Mouse (Mus musculus): ENCODE results near the gene Trak1. TPM values are rescaled to one million over a fixed set of nuclear protein-coding genes. Genes with fewer than 3 reads are reported as not detected.

The Trak1 gene
- polyA plus RNA-seq, 1 experiment from 2014 or later, result 53.6 TPM

- peak; percentile 79 for ATAC-seq (ENCODE audit: low FRiP score, low TSS enrichment)
- Histone ChIP-seq H3K36me3 (ENCODE audit: control insufficient read depth, insufficient read depth, low read length) (peaks cover 9% of the 10 kb centered on the region; the same call in 1 of the 2 replicates), H3K4me1 (ENCODE audit: control insufficient read depth, insufficient read depth, low read length) (peaks cover 20% of the 10 kb centered on the region), H3K9me3 (ENCODE audit: control insufficient read depth, low read length) (no peaks in the 10 kb centered on the region), H3K4me2 (ENCODE audit: low read length) (peak overlapping the region; percentile 34), H3K4me3 (replicated peaks; ENCODE audit: low read depth, low read length) (no peak overlapping the region), H3K9ac (replicated peaks; ENCODE audit: low read length) (peak overlapping the region; percentile 31; the same call in 1 of the 2 replicates), H3K27me3 (ENCODE audit: control insufficient read depth, insufficient read depth, low read length) (no peaks in the 10 kb centered on the region), H3K27ac (replicated peaks; ENCODE audit: low read depth, low read length) (peak overlapping the region; percentile 90)
- DNase-seq, result peak; percentile 76
- 5% methylated on average over 11 of the region's 12 CpGs for WGBS
Observed at GRCm38 (mm10) chr9:121360327-121360954, 63.1 kb downstream of the Trak1 start.

- no peaks in the 10 kb centered on the region for H3K27me3 ChIP-seq (ENCODE audit: control insufficient read depth, insufficient read depth, low read length)
- no peak overlapping the region for H3K4me3 ChIP-seq (replicated peaks; ENCODE audit: low read depth, low read length)
- ATAC-seq (ENCODE audit: low FRiP score, low TSS enrichment), result peak; percentile 21
- peaks cover 9% of the 10 kb centered on the region; the same call in 1 of the 2 replicates for H3K36me3 ChIP-seq (ENCODE audit: control insufficient read depth, insufficient read depth, low read length)
- peak overlapping the region; percentile 90 for H3K27ac ChIP-seq (replicated peaks; ENCODE audit: low read depth, low read length)
- DNase-seq, result peak; percentile 60
- peak overlapping the region; percentile 34 for H3K4me2 ChIP-seq (ENCODE audit: low read length)
- WGBS, result 33% methylated on average over 9 of the region's 9 CpGs
- H3K9me3 ChIP-seq (ENCODE audit: control insufficient read depth, low read length), result no peaks in the 10 kb centered on the region
- H3K9ac ChIP-seq (replicated peaks; ENCODE audit: low read length), result peak overlapping the region; percentile 31; the same call in 1 of the 2 replicates
- peaks cover 21% of the 10 kb centered on the region for H3K4me1 ChIP-seq (ENCODE audit: control insufficient read depth, insufficient read depth, low read length)
Observed at GRCm38 (mm10) chr9:121361010-121361409, 63.7 kb downstream of the Trak1 start.

- H3K27ac ChIP-seq (replicated peaks; ENCODE audit: low read depth, low read length), result no peak overlapping the region
- H3K4me2 ChIP-seq (ENCODE audit: low read length), result no peak overlapping the region
- no peak overlapping the region for H3K9ac ChIP-seq (replicated peaks; ENCODE audit: low read length)
- no peak for DNase-seq
- H3K4me1 ChIP-seq (ENCODE audit: control insufficient read depth, insufficient read depth, low read length), result peaks cover 31% of the 10 kb centered on the region
- H3K27me3 ChIP-seq (ENCODE audit: control insufficient read depth, insufficient read depth, low read length), result no peaks in the 10 kb centered on the region
- WGBS, result 74% methylated on average over 19 of the region's 19 CpGs
- no peak overlapping the region for H3K4me3 ChIP-seq (replicated peaks; ENCODE audit: low read depth, low read length)
- H3K36me3 ChIP-seq (ENCODE audit: control insufficient read depth, insufficient read depth, low read length), result peaks cover 9% of the 10 kb centered on the region; the same call in 1 of the 2 replicates
- no peaks in the 10 kb centered on the region for H3K9me3 ChIP-seq (ENCODE audit: control insufficient read depth, low read length)
- no peak for ATAC-seq (ENCODE audit: low FRiP score, low TSS enrichment)
Observed at GRCm38 (mm10) chr9:121363932-121364331, 66.6 kb downstream of the Trak1 start.

DNA sequence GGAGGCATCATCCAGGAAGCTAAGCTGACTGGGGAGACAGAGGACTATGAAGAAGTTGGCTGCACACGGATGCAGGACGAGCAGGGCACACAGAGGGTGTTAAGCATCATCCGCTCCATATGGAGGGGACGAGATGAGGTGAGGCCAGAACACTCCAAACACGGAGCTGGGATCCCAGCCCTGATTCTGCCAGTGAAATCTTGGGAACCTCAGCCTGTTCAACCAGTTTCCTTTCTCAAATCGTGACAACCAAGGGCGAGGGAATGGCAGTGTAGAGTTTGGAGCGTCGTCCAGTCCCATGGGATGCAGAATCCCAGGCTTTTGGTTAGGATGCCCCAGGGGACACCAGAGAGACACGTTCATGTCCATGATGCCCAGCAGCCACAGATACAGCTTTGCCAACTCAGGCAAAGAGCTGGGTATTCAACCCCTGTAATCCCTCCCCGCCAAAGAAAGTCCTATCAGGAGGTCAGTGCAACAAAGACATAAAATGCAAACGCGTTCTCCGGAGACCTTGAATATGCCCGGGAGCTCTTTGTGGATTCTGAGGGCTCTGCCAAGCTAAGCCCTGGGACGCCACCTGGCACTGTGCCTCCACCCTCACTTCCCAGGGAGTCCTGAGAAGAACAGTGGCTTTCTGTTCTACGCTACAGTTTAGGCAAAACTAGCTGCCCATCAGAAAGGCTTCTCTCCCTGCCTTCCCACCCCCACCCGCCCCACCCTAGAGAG, 69.0 kb downstream of the Trak1 start:
- WGBS, result 43% methylated on average over 18 of the region's 18 CpGs
- Histone ChIP-seq H3K4me3 (replicated peaks; ENCODE audit: low read depth, low read length) (no peak overlapping the region; the same call in 1 of the 2 replicates), H3K9ac (replicated peaks; ENCODE audit: low read length) (no peak overlapping the region; the same call in 1 of the 2 replicates), H3K4me2 (ENCODE audit: low read length) (peak overlapping the region; percentile 35), H3K4me1 (ENCODE audit: control insufficient read depth, insufficient read depth, low read length) (peaks cover 28% of the 10 kb centered on the region), H3K9me3 (ENCODE audit: control insufficient read depth, low read length) (no peaks in the 10 kb centered on the region), H3K36me3 (ENCODE audit: control insufficient read depth, insufficient read depth, low read length) (peaks cover 9% of the 10 kb centered on the region; the same call in 1 of the 2 replicates), H3K27ac (replicated peaks; ENCODE audit: low read depth, low read length) (peak overlapping the region; percentile 81), H3K27me3 (ENCODE audit: control insufficient read depth, insufficient read depth, low read length) (no peaks in the 10 kb centered on the region)
- DNase-seq (peak; percentile 80), ATAC-seq (ENCODE audit: low FRiP score, low TSS enrichment) (peak; percentile 55)

GRCm38 (mm10) chr9:121366864-121367245, 69.6 kb downstream of the Trak1 start:
- WGBS, result 60% methylated on average over 12 of the region's 12 CpGs
- Histone ChIP-seq H3K27ac (replicated peaks; ENCODE audit: low read depth, low read length) (peak overlapping the region; percentile 81), H3K4me3 (replicated peaks; ENCODE audit: low read depth, low read length) (peak overlapping the region; percentile 14), H3K4me2 (ENCODE audit: low read length) (peak overlapping the region; percentile 35), H3K9ac (replicated peaks; ENCODE audit: low read length) (no peak overlapping the region; the same call in 1 of the 2 replicates), H3K4me1 (ENCODE audit: control insufficient read depth, insufficient read depth, low read length) (peaks cover 30% of the 10 kb centered on the region; the same call in 1 of the 2 replicates), H3K27me3 (ENCODE audit: control insufficient read depth, insufficient read depth, low read length) (no peaks in the 10 kb centered on the region), H3K9me3 (ENCODE audit: control insufficient read depth, low read length) (no peaks in the 10 kb centered on the region), H3K36me3 (ENCODE audit: control insufficient read depth, insufficient read depth, low read length) (peaks cover 9% of the 10 kb centered on the region; the same call in 1 of the 2 replicates)
- DNase-seq (peak; percentile 56), ATAC-seq (ENCODE audit: low FRiP score, low TSS enrichment) (no peak; the same call in 1 of the 2 replicates)

DNA sequence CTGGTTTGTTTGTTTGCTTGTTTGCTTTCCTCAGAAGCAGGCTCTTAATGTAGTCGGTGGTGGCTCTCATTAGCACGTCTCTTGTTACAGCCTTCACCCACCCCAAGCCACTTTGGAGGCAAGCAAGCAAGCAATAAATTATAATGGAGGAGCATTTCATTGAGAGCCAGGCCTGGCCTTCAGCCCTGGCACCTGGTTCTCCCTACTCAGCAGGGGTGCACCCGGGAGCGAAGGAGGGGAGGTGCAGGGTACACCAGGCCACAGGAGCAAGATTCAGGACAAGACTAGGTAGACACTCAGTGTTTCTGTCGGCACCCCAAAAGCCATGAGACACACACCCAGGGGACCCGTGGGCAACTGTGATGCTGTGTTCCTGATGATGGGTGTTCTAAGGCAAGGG, 72.3 kb downstream of the Trak1 start:
- Histone ChIP-seq H3K4me2 (ENCODE audit: low read length) (no peak overlapping the region), H3K27me3 (ENCODE audit: control insufficient read depth, insufficient read depth, low read length) (no peaks in the 10 kb centered on the region), H3K4me1 (ENCODE audit: control insufficient read depth, insufficient read depth, low read length) (peaks cover 42% of the 10 kb centered on the region; the same call in 1 of the 2 replicates), H3K9ac (replicated peaks; ENCODE audit: low read length) (no peak overlapping the region), H3K4me3 (replicated peaks; ENCODE audit: low read depth, low read length) (no peak overlapping the region), H3K9me3 (ENCODE audit: control insufficient read depth, low read length) (no peaks in the 10 kb centered on the region), H3K36me3 (ENCODE audit: control insufficient read depth, insufficient read depth, low read length) (0 out of 2 replicates have a peak, but pooled peaks cover 2% of the 10 kb centered on the region), H3K27ac (replicated peaks; ENCODE audit: low read depth, low read length) (no peak overlapping the region)
- 82% methylated on average over 6 of the region's 6 CpGs for WGBS
- DNase-seq (no peak), ATAC-seq (ENCODE audit: low FRiP score, low TSS enrichment) (no peak)

GRCm38 (mm10) chr9:121371346-121371891, 74.1 kb downstream of the Trak1 start:
- Histone ChIP-seq H3K4me2 (ENCODE audit: low read length) (peak overlapping the region; percentile 54), H3K4me1 (ENCODE audit: control insufficient read depth, insufficient read depth, low read length) (peaks cover 33% of the 10 kb centered on the region; the same call in 1 of the 2 replicates), H3K27me3 (ENCODE audit: control insufficient read depth, insufficient read depth, low read length) (no peaks in the 10 kb centered on the region), H3K9ac (replicated peaks; ENCODE audit: low read length) (peak overlapping the region; percentile 38; the same call in 1 of the 2 replicates), H3K36me3 (ENCODE audit: control insufficient read depth, insufficient read depth, low read length) (no peaks in the 10 kb centered on the region), H3K9me3 (ENCODE audit: control insufficient read depth, low read length) (no peaks in the 10 kb centered on the region), H3K27ac (replicated peaks; ENCODE audit: low read depth, low read length) (peak overlapping the region; percentile 78), H3K4me3 (replicated peaks; ENCODE audit: low read depth, low read length) (peak overlapping the region; percentile 26)
- WGBS, result 3% methylated on average over 18 of the region's 18 CpGs
- ATAC-seq (ENCODE audit: low FRiP score, low TSS enrichment), result peak; percentile 86
- DNase-seq, result peak; percentile 86

DNA sequence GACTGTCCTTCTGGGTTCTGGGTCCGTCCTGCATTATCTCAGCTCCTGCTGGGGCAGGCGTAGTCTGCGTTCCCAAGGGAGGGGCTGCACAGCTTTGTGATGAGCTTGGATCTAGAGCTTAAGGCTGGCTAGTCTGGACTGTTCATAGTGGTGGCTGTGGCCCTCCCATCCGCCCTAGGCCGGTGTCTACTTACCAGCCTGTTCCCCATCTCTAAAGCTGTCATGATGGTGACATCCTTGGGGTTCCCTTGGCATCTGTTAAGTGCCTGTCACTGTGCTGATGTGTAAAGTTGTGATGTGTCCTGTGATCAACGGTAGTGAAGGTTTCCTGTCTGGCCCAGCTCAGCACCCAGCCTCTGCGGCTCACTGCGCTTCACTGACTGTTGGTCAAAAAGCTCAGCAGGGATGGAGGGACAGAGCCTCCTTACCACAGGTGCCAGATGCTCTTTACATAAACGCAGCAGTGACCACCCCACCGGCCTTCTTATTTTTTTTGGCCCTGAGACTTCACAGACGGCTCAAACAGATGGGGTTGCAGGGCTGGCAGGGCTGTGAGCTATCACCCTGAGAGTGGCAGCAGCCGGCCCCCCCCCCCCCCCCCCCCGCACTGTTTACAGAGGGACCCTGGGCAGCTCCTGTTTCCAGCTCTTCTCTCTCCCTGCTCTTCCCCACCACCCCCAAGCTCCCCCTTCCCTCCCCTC, 74.8 kb downstream of the Trak1 start:
- peak overlapping the region; percentile 26 for H3K4me3 ChIP-seq (replicated peaks; ENCODE audit: low read depth, low read length)
- no peaks in the 10 kb centered on the region for H3K36me3 ChIP-seq (ENCODE audit: control insufficient read depth, insufficient read depth, low read length)
- peak overlapping the region; percentile 54 for H3K4me2 ChIP-seq (ENCODE audit: low read length)
- H3K9me3 ChIP-seq (ENCODE audit: control insufficient read depth, low read length), result no peaks in the 10 kb centered on the region
- peaks cover 28% of the 10 kb centered on the region; the same call in 1 of the 2 replicates for H3K4me1 ChIP-seq (ENCODE audit: control insufficient read depth, insufficient read depth, low read length)
- no peak for DNase-seq
- peak overlapping the region; percentile 78 for H3K27ac ChIP-seq (replicated peaks; ENCODE audit: low read depth, low read length)
- peak; percentile 65 for ATAC-seq (ENCODE audit: low FRiP score, low TSS enrichment)
- H3K9ac ChIP-seq (replicated peaks; ENCODE audit: low read length), result peak overlapping the region; percentile 46; the same call in 1 of the 2 replicates
- WGBS, result 4% methylated on average over 11 of the region's 13 CpGs
- H3K27me3 ChIP-seq (ENCODE audit: control insufficient read depth, insufficient read depth, low read length), result no peaks in the 10 kb centered on the region
